Mouse (Mus musculus) testis, adult 2 months (tissue): Measurements from ENCODE around the gene Spaca3. TPM values are rescaled to one million over a fixed set of nuclear protein-coding genes. Genes with fewer than 3 reads are reported as not detected.

Source experiments
- H3K27ac ChIP-seq: fragments of 200-500 bp; 2 replicates; pipeline ENCODE4 v1.5.1; 2012; ENCODE audit warnings: low read depth, low read length; ENCODE audit not compliant: control insufficient read depth, insufficient read depth
- H3K27me3 ChIP-seq: fragments of 200-500 bp; 2 replicates; pipeline ENCODE4 v1.6.1; 2012; ENCODE audit warnings: mild to moderate bottlenecking, low read length, moderate library complexity; ENCODE audit not compliant: control insufficient read depth, insufficient read depth
- H3K36me3 ChIP-seq: fragments of 200-500 bp; 2 replicates; pipeline ENCODE4 v1.6.1; 2012; ENCODE audit warnings: mild to moderate bottlenecking, low read length; ENCODE audit not compliant: control insufficient read depth, insufficient read depth
- H3K4me1 ChIP-seq: fragments of 200-500 bp; 2 replicates; pipeline ENCODE4 v1.6.1; 2012; ENCODE audit warnings: low read length; ENCODE audit not compliant: control insufficient read depth, insufficient read depth
- H3K4me3 ChIP-seq: fragments of 200-500 bp; 2 replicates; pipeline ENCODE4 v1.5.1; 2012; ENCODE audit warnings: low read depth, mild to moderate bottlenecking, low read length, moderate library complexity, mixed read lengths; ENCODE audit not compliant: control insufficient read depth
- CTCF ChIP-seq: fragments of 200-500 bp; IDR thresholded peaks from 2 replicates; pipeline ENCODE4 v1.5.1; 2012; ENCODE audit warnings: low read depth, mild to moderate bottlenecking, inconsistent platforms, low read length, moderate library complexity; ENCODE audit not compliant: control insufficient read depth, insufficient read depth, insufficient replicate concordance
- POLR2A ChIP-seq: fragments of 200-500 bp; IDR thresholded peaks from 2 replicates; pipeline ENCODE4 v1.6.1; 2012; ENCODE audit warnings: low read depth, mild to moderate bottlenecking, inconsistent platforms, low read length, moderate library complexity; ENCODE audit not compliant: control insufficient read depth
- polyA plus RNA-seq: library from polyadenylated mRNA; depleted of rRNA; stranded (reverse); fragments of >200 nt; gene quantifications from 2 replicates; pipeline ENCODE4 v1.2.3, GENCODE M21; 2012; rRNA removed

The Spaca3 gene
- polyA plus RNA-seq, 1 experiment: 490 TPM

DNA sequence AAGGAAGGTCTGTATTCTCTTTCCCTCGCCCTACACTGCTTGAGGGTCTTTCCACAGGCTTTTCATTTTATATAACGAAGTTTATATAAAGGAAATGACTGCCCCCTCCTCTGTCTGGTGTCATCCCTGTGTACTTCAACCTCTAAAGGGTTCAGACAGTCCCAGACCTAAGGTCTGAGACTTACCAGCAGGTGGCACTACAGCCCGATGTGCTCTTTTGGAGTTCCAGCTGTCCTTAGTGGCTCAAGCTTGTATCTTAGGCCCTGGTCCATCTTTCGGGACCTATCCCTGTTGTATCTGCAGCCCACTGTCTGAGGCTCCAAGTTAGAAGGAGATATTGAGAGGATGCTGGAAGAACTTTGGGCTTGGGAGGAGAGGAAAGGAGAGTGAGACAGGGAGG is 48.3 kb downstream of the Spaca3 start:
- H3K4me3 ChIP-seq: no peak overlapping the region
- H3K27me3 ChIP-seq: no peaks in the 10 kb centered on the region
- no peaks in the 10 kb centered on the region for H3K4me1 ChIP-seq
- no peaks in the 10 kb centered on the region for H3K36me3 ChIP-seq
- no peak overlapping the region for H3K27ac ChIP-seq
- TF ChIP-seq POLR2A (no peak), CTCF (peak; percentile 55; the same call in 1 of the 2 replicates)

GRCm38 (mm10) chr11:80907820-80908219 is 49.7 kb downstream of the Spaca3 start:
- H3K4me3 ChIP-seq: no peak overlapping the region
- TF ChIP-seq CTCF (no peak), POLR2A (no peak)
- H3K27me3 ChIP-seq: no peaks in the 10 kb centered on the region
- no peaks in the 10 kb centered on the region for H3K36me3 ChIP-seq
- no peak overlapping the region for H3K27ac ChIP-seq
- no peaks in the 10 kb centered on the region for H3K4me1 ChIP-seq

DNA sequence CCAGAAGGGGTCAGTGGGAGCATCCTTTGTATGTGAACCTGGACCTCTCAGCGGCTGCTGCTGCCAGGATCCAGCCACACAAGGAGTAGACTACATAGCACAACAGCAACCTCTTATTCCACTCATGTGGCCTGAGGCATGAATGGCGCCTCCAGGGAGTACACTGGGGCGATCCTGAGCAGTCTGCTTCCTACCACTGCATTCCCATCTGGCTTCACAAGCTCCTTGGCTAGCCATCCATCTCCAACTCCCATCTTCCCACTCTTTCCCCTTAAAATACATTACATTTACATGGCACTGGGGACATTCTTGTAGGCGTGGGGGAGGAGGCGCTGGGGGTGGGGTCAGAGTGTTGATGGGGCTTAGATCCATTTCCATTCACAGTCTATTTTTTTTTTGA is 54.6 kb downstream of the Spaca3 start:
- H3K4me1 ChIP-seq: no peaks in the 10 kb centered on the region
- H3K36me3 ChIP-seq: no peaks in the 10 kb centered on the region
- H3K27ac ChIP-seq: no peak overlapping the region
- no peak for TF ChIP-seq CTCF
- no peak for TF ChIP-seq POLR2A
- no peaks in the 10 kb centered on the region for H3K27me3 ChIP-seq
- no peak overlapping the region for H3K4me3 ChIP-seq

- Histone ChIP-seq H3K36me3 (no peaks in the 10 kb centered on the region), H3K27me3 (no peaks in the 10 kb centered on the region), H3K4me1 (no peaks in the 10 kb centered on the region), H3K27ac (no peak overlapping the region), H3K4me3 (no peak overlapping the region)
- TF ChIP-seq CTCF (no peak), POLR2A (no peak)
Measured at GRCm38 (mm10) chr11:80913408-80914024, 55.4 kb downstream of the Spaca3 start.

Other genes starting within 250 kb of the Spaca3 start
- gene Myo1d, start 78.3 kb upstream of the Spaca3 start, polyA plus RNA-seq: 4.4 and 4.6 TPM in 2 replicates
- 4.3 and 4.5 TPM in 2 replicates for gene Tmem98, start 48.2 kb upstream of the Spaca3 start, polyA plus RNA-seq